Mouse (Mus musculus) myocyte (in vitro differentiated cells): Measurements from ENCODE around the gene Ddx19b.
"Not testable (repeated sequence)": the region's sequence is repeated elsewhere in the genome, so short reads cannot be mapped to it uniquely, and the experiment has no call there.

Experiments
- MAX ChIP-seq: IDR thresholded peaks from one replicate; pipeline ENCODE4 v1.6.1; 2011; ENCODE audit warnings: low read depth, mild to moderate bottlenecking, control low read depth
- POLR2A ChIP-seq: IDR thresholded peaks from one replicate; pipeline ENCODE4 v1.6.1; 2011; ENCODE audit warnings: low read depth, mild to moderate bottlenecking, control low read depth, moderate library complexity; ENCODE audit not compliant: insufficient read length
- POLR2AphosphoS2 ChIP-seq: IDR thresholded peaks from one replicate; pipeline ENCODE4 v1.6.1; 2011; ENCODE audit warnings: low read depth, control low read depth; ENCODE audit not compliant: insufficient read length
- TCF12 ChIP-seq: IDR thresholded peaks from one replicate; pipeline ENCODE4 v1.6.1; 2011; ENCODE audit warnings: mild to moderate bottlenecking, control low read depth; ENCODE audit not compliant: poor library complexity, insufficient read depth, severe bottlenecking

DNA sequence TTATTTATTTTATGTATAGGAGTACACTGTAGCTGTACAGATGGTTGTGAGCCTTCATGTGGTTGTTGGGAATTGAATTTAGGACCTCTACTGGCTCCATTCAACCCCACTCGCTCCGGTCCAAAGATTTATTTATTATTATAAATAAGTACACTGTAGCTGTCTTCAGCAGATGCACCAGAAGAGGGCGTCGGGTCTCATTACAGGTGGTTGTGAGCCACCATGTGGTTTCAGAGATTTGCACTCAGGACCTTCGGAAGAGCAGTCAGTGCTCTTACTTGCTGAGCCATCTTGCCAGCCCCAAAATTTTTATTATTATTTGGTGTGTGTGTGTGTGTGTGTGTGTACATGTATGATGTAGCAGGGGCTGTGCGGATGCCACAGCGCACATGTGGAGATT, 73.0 kb downstream of the Ddx19b start:
- TF ChIP-seq TCF12, POLR2AphosphoS2, POLR2A, MAX: not testable (repeated sequence)
